Mouse (Mus musculus): ENCODE measurements around the gene Grm4.

Grm4 gene

GRCm38 (mm10) chr17:27521303-27521702, at the start of gene Grm4:
Grm4 (minus strand) TSS chr17:27521403.
- no peak for DNase-seq (ENCODE audit: low spot score in 2 of 2)

GRCm38 (mm10) chr17:27568228-27568627, 47.0 kb upstream of the Grm4 start:
- no peak for DNase-seq (ENCODE audit: low spot score in 2 of 2)

GRCm38 (mm10) chr17:27565942-27566267, 44.7 kb upstream of the Grm4 start:
- no peak for DNase-seq (ENCODE audit: low spot score in 2 of 2)

- DNase-seq (ENCODE audit: low spot score in 2 of 2) = peak; percentile 94 to 95
Measured at GRCm38 (mm10) chr17:27565163-27565941, 44.1 kb upstream of the Grm4 start, which contains the start of gene AI413582. AI413582 (minus strand) TSS chr17:27565756.

- no peak for DNase-seq (ENCODE audit: low spot score in 2 of 2)
Measured at GRCm38 (mm10) chr17:27564391-27565162, 43.4 kb upstream of the Grm4 start.

GRCm38 (mm10) chr17:27563771-27564244, 42.6 kb upstream of the Grm4 start:
- no peak for DNase-seq (ENCODE audit: low spot score in 2 of 2)

- DNase-seq (ENCODE audit: low spot score in 2 of 2) = no peak
Measured at GRCm38 (mm10) chr17:27561809-27562526, 40.8 kb upstream of the Grm4 start.

- no peak for DNase-seq (ENCODE audit: low spot score in 2 of 2)
Measured at GRCm38 (mm10) chr17:27560926-27561480, 39.8 kb upstream of the Grm4 start.

GRCm38 (mm10) chr17:27559596-27559995, 38.4 kb upstream of the Grm4 start:
- no peak for DNase-seq (ENCODE audit: low spot score in 2 of 2)

- no peak for DNase-seq (ENCODE audit: low spot score in 2 of 2)
Measured at GRCm38 (mm10) chr17:27558845-27559244, 37.6 kb upstream of the Grm4 start.

- no peak for DNase-seq (ENCODE audit: low spot score in 2 of 2)
Measured at GRCm38 (mm10) chr17:27557927-27558661, 36.9 kb upstream of the Grm4 start.

- peak; percentile 57 to 58 for DNase-seq (ENCODE audit: low spot score in 2 of 2)
Measured at GRCm38 (mm10) chr17:27557181-27557926, 36.2 kb upstream of the Grm4 start.

GRCm38 (mm10) chr17:27556315-27557011, 35.3 kb upstream of the Grm4 start, which contains the start of gene Hmga1:
Hmga1 (plus strand) TSS chr17:27556497.
- DNase-seq (ENCODE audit: low spot score in 2 of 2) = peak; percentile 81 to 90

- peak; percentile 73 to 78 for DNase-seq (ENCODE audit: low spot score in 2 of 2)
Measured at GRCm38 (mm10) chr17:27555512-27556172, 34.4 kb upstream of the Grm4 start.

GRCm38 (mm10) chr17:27555075-27555511, 33.9 kb upstream of the Grm4 start:
- DNase-seq (ENCODE audit: low spot score in 2 of 2) = peak; percentile 51

GRCm38 (mm10) chr17:27554062-27554960, 33.1 kb upstream of the Grm4 start:
- DNase-seq (ENCODE audit: low spot score in 2 of 2) = no peak

- no peak for DNase-seq (ENCODE audit: low spot score in 2 of 2)
Measured at GRCm38 (mm10) chr17:27552215-27553201, 31.3 kb upstream of the Grm4 start.
